Mouse (Mus musculus): Measurements from ENCODE around the gene Gspt1. TPM values are rescaled to one million over a fixed set of nuclear protein-coding genes. Genes with fewer than 3 reads are reported as not detected.

The Gspt1 gene
- total RNA-seq (2012; rRNA removed) (111 and 132 TPM in 2 replicates), total RNA-seq (2014; rRNA removed) (147 and 151 TPM in 2 replicates), polyA plus RNA-seq (2012; ENCODE audit: insufficient read length, low read depth) (502 and 886 TPM in 2 replicates)

- H3K27me3 ChIP-seq (replicated peaks): no peaks in the 10 kb centered on the region
- H3K4me2 ChIP-seq (ENCODE audit: insufficient read depth, low read depth, poor library complexity, severe bottlenecking): peak within 1 kb of the TSS; percentile 92
- in situ Hi-C loops (cut with MboI; ENCODE audit: low pct_ligation_motif_present, low pct_unique_long_range_greater_than_20kb, low sequenced_read_pairs) (no loop called here), dilution Hi-C loops (cut with MboI; ENCODE audit: extremely low pct_ligation_motif_present, extremely low pct_unique_long_range_greater_than_20kb, low sequenced_read_pairs) (no loop called here)
- DNase-seq (ENCODE audit: extremely low read depth): peak; percentile 99
- H3K4me1 ChIP-seq (ENCODE audit: control insufficient read depth in 1 of 2, insufficient read depth in 2 of 2): peaks cover 0 to 29% of the 10 kb centered on the region in 2 experiments; a peak in 2 of 4 replicates
- H3K27ac ChIP-seq (ENCODE audit: insufficient read depth, low read depth): peak within 1 kb of the TSS; percentile 70
- peak within 1 kb of the TSS; percentile 95 for H3K9ac ChIP-seq (ENCODE audit: insufficient read depth, low read depth)
- peaks cover 47% of the 10 kb centered on the region for H3K79me2 ChIP-seq (replicated peaks; ENCODE audit: control insufficient read depth, extremely low read depth, insufficient read depth, poor library complexity, severe bottlenecking)
- no peaks in the 10 kb centered on the region for H3K9me3 ChIP-seq (replicated peaks; ENCODE audit: low read length)
- H3K4me3 ChIP-seq (replicated peaks in 1 of 3; ENCODE audit: low read depth in 2 of 3, low read length in 2 of 3, poor library complexity in 1 of 3): peak within 1 kb of the TSS; percentile 72 to 100 (median 91)
- peak; percentile 60; the same call in 1 of the 2 replicates for TF ChIP-seq IRF4 (IDR thresholded peaks at IDR 0.05; ENCODE audit: low read depth, low read length)
- peak; percentile 99 for TF ChIP-seq POLR2A (IDR thresholded peaks at IDR 0.05; ENCODE audit: low read depth, low read length)
- no peak for TF ChIP-seq EP300 (IDR thresholded peaks at IDR 0.05; ENCODE audit: low read length)
- TF ChIP-seq MAX (IDR thresholded peaks at IDR 0.05; ENCODE audit: low read length): peak; percentile 96
- TF ChIP-seq CTCF (conservative IDR thresholded peaks at IDR 0.05 in 1 of 2, IDR thresholded peaks at IDR 0.05 in 1 of 2; ENCODE audit: low read depth in 2 of 2, low read length in 2 of 2): 0 out of 4 replicates have a peak, but pooled peaks of 1 of the 2 experiments have one; percentile 30
- TF ChIP-seq MAZ (IDR thresholded peaks at IDR 0.05; ENCODE audit: low read depth, low read length): peak; percentile 98
- TF ChIP-seq SMC3 (IDR thresholded peaks at IDR 0.05; ENCODE audit: low read depth, low read length): no peak
- TF ChIP-seq CHD2 (IDR thresholded peaks at IDR 0.05; ENCODE audit: low read length): peak; percentile 96
- no peak for TF ChIP-seq ZC3H11A (IDR thresholded peaks at IDR 0.05; ENCODE audit: low read depth, low read length)
- TF ChIP-seq MYC (IDR thresholded peaks at IDR 0.05; ENCODE audit: low read depth, low read length): peak; percentile 91
- no peak for TF ChIP-seq RAD21 (IDR thresholded peaks at IDR 0.05; ENCODE audit: low read depth, low read length)
- TF ChIP-seq MXI1 (IDR thresholded peaks at IDR 0.05; ENCODE audit: low read depth, low read length): peak; percentile 97
- no peak; the same call in 1 of the 2 replicates for TF ChIP-seq ZKSCAN1 (IDR thresholded peaks at IDR 0.05; ENCODE audit: borderline replicate concordance, low read depth, low read length)
- TF ChIP-seq RCOR1 (conservative IDR thresholded peaks at IDR 0.05; ENCODE audit: low read depth, low read length): no peak
- peak; percentile 100 for TF ChIP-seq KAT2A (IDR thresholded peaks at IDR 0.05; ENCODE audit: insufficient replicate concordance, low read length)
- peak; percentile 70 for TF ChIP-seq ETS1 (conservative IDR thresholded peaks at IDR 0.05; ENCODE audit: low read depth, low read length)
- TF ChIP-seq ZMIZ1 (IDR thresholded peaks at IDR 0.05; ENCODE audit: low read depth, low read length): peak; percentile 98
- TF ChIP-seq JUN (IDR thresholded peaks at IDR 0.05; ENCODE audit: insufficient read depth, low read depth, low read length): no peak
- TF ChIP-seq NELFE (IDR thresholded peaks at IDR 0.05; ENCODE audit: low read depth, low read length): peak; percentile 98
- peak; percentile 70 for TF ChIP-seq BHLHE40 (IDR thresholded peaks at IDR 0.05; ENCODE audit: low read depth, low read length)
- peak; percentile 80 for TF ChIP-seq MEF2A (IDR thresholded peaks at IDR 0.05; ENCODE audit: borderline replicate concordance, low read depth, low read length)
- peak; percentile 62 for TF ChIP-seq NRF1 (IDR thresholded peaks at IDR 0.05; ENCODE audit: low read depth, low read length)
- TF ChIP-seq MAFK (IDR thresholded peaks at IDR 0.05; ENCODE audit: insufficient replicate concordance, low read length): no peak
- TF ChIP-seq PAX5 (IDR thresholded peaks at IDR 0.05; ENCODE audit: low read length): no peak
- TF ChIP-seq ELF1 (IDR thresholded peaks at IDR 0.05; ENCODE audit: low read depth, low read length): peak; percentile 97
- TF ChIP-seq TCF12 (IDR thresholded peaks at IDR 0.05; ENCODE audit: low read depth, low read length): peak; percentile 98
- peak; percentile 98; the same call in 1 of the 2 replicates for TF ChIP-seq GABPA (IDR thresholded peaks at IDR 0.05; ENCODE audit: insufficient replicate concordance, low read depth, low read length)
- peak; percentile 96 for TF ChIP-seq HCFC1 (IDR thresholded peaks at IDR 0.05; ENCODE audit: low read depth, low read length)
- peak; percentile 30; the same call in 1 of the 2 replicates for TF ChIP-seq UBTF (IDR thresholded peaks at IDR 0.05; ENCODE audit: low read depth, low read length)
- no peak for TF ChIP-seq JUND (conservative IDR thresholded peaks at IDR 0.05; ENCODE audit: low read depth, low read length)
- TF ChIP-seq E2F4 (IDR thresholded peaks at IDR 0.05; ENCODE audit: insufficient replicate concordance, low read depth, low read length): no peak
- no peak for TF ChIP-seq USF1 (IDR thresholded peaks at IDR 0.05; ENCODE audit: low read depth, low read length)
- TF ChIP-seq ZNF384 (IDR thresholded peaks at IDR 0.05; ENCODE audit: low read depth, low read length): peak; percentile 48; the same call in 1 of the 2 replicates
- peak; percentile 97 for TF ChIP-seq SIN3A (IDR thresholded peaks at IDR 0.05; ENCODE audit: low read length)
- no peak for TF ChIP-seq USF2 (conservative IDR thresholded peaks at IDR 0.05; ENCODE audit: low read depth, low read length)
- TF ChIP-seq TBP (conservative IDR thresholded peaks at IDR 0.05; ENCODE audit: low read depth, low read length): peak; percentile 93
- TF ChIP-seq CHD1 (IDR thresholded peaks at IDR 0.05; ENCODE audit: low read depth, low read length): no peak
- TF ChIP-seq POLR2AphosphoS2 (IDR thresholded peaks at IDR 0.05; ENCODE audit: low read depth, low read length): peak; percentile 97
- H3K36me3 ChIP-seq (replicated peaks in 1 of 2; ENCODE audit: control insufficient read depth in 1 of 2, insufficient read depth in 1 of 2, low read length in 1 of 2): peaks cover 4 to 22% of the 10 kb centered on the region in 2 experiments
These were observed at the start of gene Gspt1 for GRCm38 (mm10) chr16:11253898-11254722. TSS of gene Gspt1 (minus strand) at chr16:11254325.

Data from CH12.LX (cell line).